Mouse (Mus musculus): ENCODE results near the gene Gm49354. TPM values are rescaled to one million over a fixed set of nuclear protein-coding genes. Genes with fewer than 3 reads are reported as not detected.
A peak's percentile ranks its signal among the peaks of the same experiment; 100 is the strongest.

Gene Gm49354
- total and polyA plus RNA-seq, 3 experiments: 3.6 TPM; not detected in 2

GRCm38 (mm10) chr13:59779213-59779612, 2.8 kb downstream of the Gm49354 start:
- Histone ChIP-seq H3K27me3 (ENCODE audit: control insufficient read depth in 1 of 2, insufficient read depth in 2 of 2, low read length in 2 of 2) (no peaks in the 10 kb centered on the region), H3K27ac (ENCODE audit: control insufficient read depth, low read depth, low read length) (no peak overlapping the region), H3K36me3 (ENCODE audit: control insufficient read depth in 1 of 2, insufficient read depth in 2 of 2, low read length in 2 of 2) (peaks cover 0 to 46% of the 10 kb centered on the region in 2 experiments; a peak in 2 of 4 replicates), H3K9me3 (replicated peaks; ENCODE audit: insufficient read depth, low read length) (no peaks in the 10 kb centered on the region), H3K79me2 (ENCODE audit: control insufficient read depth, insufficient read depth, low read length, poor library complexity) (no peaks in the 10 kb centered on the region), H3K9ac (ENCODE audit: control insufficient read depth, low read depth, low read length, poor library complexity, severe bottlenecking) (no peak overlapping the region), H3K4me1 (ENCODE audit: control insufficient read depth in 1 of 2, insufficient read depth in 2 of 2, low read length in 2 of 2) (no peaks in the 10 kb centered on the region), H3K4me3 (ENCODE audit: control insufficient read depth in 1 of 2, insufficient read depth in 1 of 2, low read depth in 2 of 2, low read length in 2 of 2) (no peak overlapping the region)
- peak; percentile 52 for DNase-seq (ENCODE audit: low read depth, low spot score)
- TF ChIP-seq CTCF (IDR thresholded peaks at IDR 0.05 in 2 of 3, conservative IDR thresholded peaks at IDR 0.05 in 1 of 3; ENCODE audit: control insufficient read depth in 1 of 3, insufficient read depth in 1 of 3, low read depth in 2 of 3, low read length in 3 of 3, poor library complexity in 1 of 3, severe bottlenecking in 1 of 3): peak; percentile 21 to 48 (median 41); a peak in 3 of 6 replicates
- no peak for TF ChIP-seq NRF1 (IDR thresholded peaks at IDR 0.05; ENCODE audit: insufficient read depth, low read depth, low read length, poor library complexity, severe bottlenecking)
- TF ChIP-seq MAZ (IDR thresholded peaks at IDR 0.05; ENCODE audit: low read depth, low read length): no peak
- no peak for TF ChIP-seq ZC3H11A (IDR thresholded peaks at IDR 0.05; ENCODE audit: low read depth, low read length)
- no peak for TF ChIP-seq TAL1 (IDR thresholded peaks at IDR 0.05; ENCODE audit: low read length)
- peak; percentile 38 for TF ChIP-seq SMC3 (IDR thresholded peaks at IDR 0.05; ENCODE audit: low read depth, low read length)
- TF ChIP-seq POLR2AphosphoS5 (IDR thresholded peaks at IDR 0.05; ENCODE audit: borderline replicate concordance, low read depth, low read length): no peak
- TF ChIP-seq ETS1 (IDR thresholded peaks at IDR 0.05; ENCODE audit: low read depth, low read length): no peak
- no peak for TF ChIP-seq MAX (IDR thresholded peaks at IDR 0.05; ENCODE audit: low read length)

- Histone ChIP-seq H3K27ac (ENCODE audit: control insufficient read depth, low read depth, low read length) (no peak overlapping the region), H3K4me3 (ENCODE audit: control insufficient read depth in 1 of 2, insufficient read depth in 1 of 2, low read depth in 2 of 2, low read length in 2 of 2) (no peak overlapping the region)
Observed at GRCm38 (mm10) chr13:59775168-59775567, 6.9 kb downstream of the Gm49354 start.

GRCm38 (mm10) chr13:59771257-59771656, 10.8 kb downstream of the Gm49354 start:
- H3K79me2 ChIP-seq (ENCODE audit: control insufficient read depth, insufficient read depth, low read length, poor library complexity): peaks cover 34% of the 10 kb centered on the region
- H3K9ac ChIP-seq (ENCODE audit: control insufficient read depth, low read depth, low read length, poor library complexity, severe bottlenecking): peak overlapping the region; percentile 90
- peak; percentile 93 for DNase-seq (ENCODE audit: low read depth, low spot score)
- H3K27me3 ChIP-seq (ENCODE audit: control insufficient read depth in 1 of 2, insufficient read depth in 2 of 2, low read length in 2 of 2): no peaks in the 10 kb centered on the region
- H3K9me3 ChIP-seq (replicated peaks; ENCODE audit: insufficient read depth, low read length): no peaks in the 10 kb centered on the region
- peaks cover 10 to 33% of the 10 kb centered on the region in 2 experiments for H3K36me3 ChIP-seq (ENCODE audit: control insufficient read depth in 1 of 2, insufficient read depth in 2 of 2, low read length in 2 of 2)
- peak overlapping the region; percentile 100 for H3K27ac ChIP-seq (ENCODE audit: control insufficient read depth, low read depth, low read length)
- H3K4me1 ChIP-seq (ENCODE audit: control insufficient read depth in 1 of 2, insufficient read depth in 2 of 2, low read length in 2 of 2): peaks cover 17 to 26% of the 10 kb centered on the region in 2 experiments; a peak in 3 of 4 replicates
- H3K4me3 ChIP-seq (ENCODE audit: control insufficient read depth in 1 of 2, insufficient read depth in 1 of 2, low read depth in 2 of 2, low read length in 2 of 2): peak overlapping the region; percentile 41 to 72
- TF ChIP-seq TBP (IDR thresholded peaks at IDR 0.05; ENCODE audit: low read depth, low read length): no peak
- no peak for TF ChIP-seq ELF1 (IDR thresholded peaks at IDR 0.05; ENCODE audit: low read depth, low read length)
- TF ChIP-seq ZNF384 (IDR thresholded peaks at IDR 0.05; ENCODE audit: low read depth, low read length): no peak
- no peak; the same call in 1 of the 2 replicates for TF ChIP-seq NELFE (IDR thresholded peaks at IDR 0.05; ENCODE audit: low read depth, low read length)
- TF ChIP-seq GATA1 (IDR thresholded peaks at IDR 0.05; ENCODE audit: low read depth, low read length): no peak
- no peak for TF ChIP-seq MYB (IDR thresholded peaks at IDR 0.05; ENCODE audit: low read depth, low read length)
- no peak; a peak in 1 of 4 replicates for TF ChIP-seq EP300 (IDR thresholded peaks at IDR 0.05; ENCODE audit: low read depth in 1 of 2, low read length in 2 of 2)
- TF ChIP-seq RAD21 (IDR thresholded peaks at IDR 0.05; ENCODE audit: low read depth, low read length): no peak
- no peak for TF ChIP-seq ZC3H11A (IDR thresholded peaks at IDR 0.05; ENCODE audit: low read depth, low read length)
- TF ChIP-seq HCFC1 (IDR thresholded peaks at IDR 0.05; ENCODE audit: low read depth, low read length): peak; percentile 50; the same call in 1 of the 2 replicates
- TF ChIP-seq NRF1 (IDR thresholded peaks at IDR 0.05; ENCODE audit: insufficient read depth, low read depth, low read length, poor library complexity, severe bottlenecking): no peak
- no peak for TF ChIP-seq POLR2AphosphoS5 (IDR thresholded peaks at IDR 0.05; ENCODE audit: borderline replicate concordance, low read depth, low read length)
- TF ChIP-seq MYC (IDR thresholded peaks at IDR 0.05; ENCODE audit: low read depth, low read length): 0 out of 2 replicates have a peak, but pooled peaks have one; percentile 18
- no peak for TF ChIP-seq RCOR1 (IDR thresholded peaks at IDR 0.05; ENCODE audit: low read depth, low read length)
- peak; percentile 97 for TF ChIP-seq ETS1 (IDR thresholded peaks at IDR 0.05; ENCODE audit: low read depth, low read length)
- no peak for TF ChIP-seq POLR2AphosphoS2 (IDR thresholded peaks at IDR 0.05; ENCODE audit: low read length)

More at GRCm38 (mm10) chr13:59775168-59775567, 6.9 kb downstream of the Gm49354 start:
- Histone ChIP-seq H3K79me2 (ENCODE audit: control insufficient read depth, insufficient read depth, low read length, poor library complexity) (no peaks in the 10 kb centered on the region; the same call in 1 of the 2 replicates), H3K36me3 (ENCODE audit: control insufficient read depth in 1 of 2, insufficient read depth in 2 of 2, low read length in 2 of 2) (peaks cover 15 to 25% of the 10 kb centered on the region in 2 experiments), H3K9me3 (replicated peaks; ENCODE audit: insufficient read depth, low read length) (no peaks in the 10 kb centered on the region), H3K4me1 (ENCODE audit: control insufficient read depth in 1 of 2, insufficient read depth in 2 of 2, low read length in 2 of 2) (peaks cover 7 to 8% of the 10 kb centered on the region in 2 experiments; a peak in 2 of 4 replicates), H3K27me3 (ENCODE audit: control insufficient read depth in 1 of 2, insufficient read depth in 2 of 2, low read length in 2 of 2) (no peaks in the 10 kb centered on the region), H3K9ac (ENCODE audit: control insufficient read depth, low read depth, low read length, poor library complexity, severe bottlenecking) (no peak overlapping the region)
- TF ChIP-seq GATA1 (IDR thresholded peaks at IDR 0.05; ENCODE audit: low read depth, low read length): no peak
- no peak for TF ChIP-seq E2F4 (IDR thresholded peaks at IDR 0.05; ENCODE audit: borderline replicate concordance, low read depth, low read length)
- no peak for TF ChIP-seq NELFE (IDR thresholded peaks at IDR 0.05; ENCODE audit: low read depth, low read length)
- no peak for TF ChIP-seq ZKSCAN1 (IDR thresholded peaks at IDR 0.05; ENCODE audit: low read depth, low read length)
- TF ChIP-seq MXI1 (IDR thresholded peaks at IDR 0.05; ENCODE audit: low read depth, low read length): no peak
- TF ChIP-seq UBTF (IDR thresholded peaks at IDR 0.05; ENCODE audit: borderline replicate concordance, insufficient read depth, low read depth, low read length): no peak
- no peak for TF ChIP-seq BHLHE40 (IDR thresholded peaks at IDR 0.05; ENCODE audit: borderline replicate concordance, low read depth, low read length)
- TF ChIP-seq ETS1 (IDR thresholded peaks at IDR 0.05; ENCODE audit: low read depth, low read length): no peak
- no peak for TF ChIP-seq SMC3 (IDR thresholded peaks at IDR 0.05; ENCODE audit: low read depth, low read length)
- no peak for TF ChIP-seq ZC3H11A (IDR thresholded peaks at IDR 0.05; ENCODE audit: low read depth, low read length)
- TF ChIP-seq NRF1 (IDR thresholded peaks at IDR 0.05; ENCODE audit: insufficient read depth, low read depth, low read length, poor library complexity, severe bottlenecking): no peak
- TF ChIP-seq CTCF (IDR thresholded peaks at IDR 0.05 in 2 of 3, conservative IDR thresholded peaks at IDR 0.05 in 1 of 3; ENCODE audit: control insufficient read depth in 1 of 3, insufficient read depth in 1 of 3, low read depth in 2 of 3, low read length in 3 of 3, poor library complexity in 1 of 3, severe bottlenecking in 1 of 3): no peak
- no peak for DNase-seq (ENCODE audit: low read depth, low spot score)

Data from MEL (cell line).